Mouse (Mus musculus) urinary bladder, postnatal 36 days (tissue): ENCODE measurements around the gene Fbn1.

Source experiments
- DNase-seq, 2 experiments: peaks; one replicate each; pipeline ENCODE4 v3.0.0; 2022; ENCODE audit warnings: low spot score in 2 of 2, mixed read lengths in 1 of 2

Gene Fbn1

GRCm38 (mm10) chr2:125340381-125340780 lies 167.4 kb downstream of the Fbn1 start:
- DNase-seq, result no peak

- no peak for DNase-seq
These were observed 170.6 kb downstream of the Fbn1 start for GRCm38 (mm10) chr2:125337239-125337638.

GRCm38 (mm10) chr2:125335206-125335605 lies 172.6 kb downstream of the Fbn1 start:
- DNase-seq, result no peak

GRCm38 (mm10) chr2:125334163-125334562 lies 173.6 kb downstream of the Fbn1 start:
- no peak for DNase-seq

- DNase-seq, result no peak
These were observed 176.2 kb downstream of the Fbn1 start for GRCm38 (mm10) chr2:125331581-125331980.

- no peak for DNase-seq
These were observed 177.3 kb downstream of the Fbn1 start for GRCm38 (mm10) chr2:125330506-125330905.

GRCm38 (mm10) chr2:125325125-125325855 lies 182.5 kb downstream of the Fbn1 start:
- peak in 1 of 2 experiments; percentile 14 for DNase-seq

GRCm38 (mm10) chr2:125324455-125324854 lies 183.3 kb downstream of the Fbn1 start:
- no peak for DNase-seq

GRCm38 (mm10) chr2:125323347-125323746 lies 184.4 kb downstream of the Fbn1 start:
- DNase-seq, result no peak

GRCm38 (mm10) chr2:125322581-125322980 lies 185.2 kb downstream of the Fbn1 start:
- DNase-seq, result no peak

GRCm38 (mm10) chr2:125321071-125321470 lies 186.7 kb downstream of the Fbn1 start:
- no peak for DNase-seq

GRCm38 (mm10) chr2:125319651-125320050 lies 188.1 kb downstream of the Fbn1 start:
- no peak for DNase-seq

GRCm38 (mm10) chr2:125318371-125319061 lies 189.3 kb downstream of the Fbn1 start:
- DNase-seq, result no peak

- no peak for DNase-seq
These were observed 192.6 kb downstream of the Fbn1 start for GRCm38 (mm10) chr2:125315203-125315602.

GRCm38 (mm10) chr2:125314169-125314925 lies 193.4 kb downstream of the Fbn1 start:
- DNase-seq, result no peak

GRCm38 (mm10) chr2:125309710-125310109 lies 198.1 kb downstream of the Fbn1 start:
- no peak for DNase-seq

GRCm38 (mm10) chr2:125305671-125306070 lies 202.1 kb downstream of the Fbn1 start:
- DNase-seq, result no peak

GRCm38 (mm10) chr2:125304746-125305145 lies 203.0 kb downstream of the Fbn1 start:
- DNase-seq, result no peak

- DNase-seq, result no peak
These were observed 203.9 kb downstream of the Fbn1 start for GRCm38 (mm10) chr2:125303764-125304384.

GRCm38 (mm10) chr2:125302625-125302924 lies 205.2 kb downstream of the Fbn1 start:
- no peak for DNase-seq

- DNase-seq, result no peak
These were observed 205.7 kb downstream of the Fbn1 start for GRCm38 (mm10) chr2:125301877-125302624.
